Mouse (Mus musculus): ENCODE results near the gene Hdac10. TPM values are rescaled to one million over a fixed set of nuclear protein-coding genes. Genes with fewer than 3 reads are reported as not detected.

Hdac10 gene
- polyA plus RNA-seq, 1 experiment from 2014 or later = 25.8 TPM

DNA sequence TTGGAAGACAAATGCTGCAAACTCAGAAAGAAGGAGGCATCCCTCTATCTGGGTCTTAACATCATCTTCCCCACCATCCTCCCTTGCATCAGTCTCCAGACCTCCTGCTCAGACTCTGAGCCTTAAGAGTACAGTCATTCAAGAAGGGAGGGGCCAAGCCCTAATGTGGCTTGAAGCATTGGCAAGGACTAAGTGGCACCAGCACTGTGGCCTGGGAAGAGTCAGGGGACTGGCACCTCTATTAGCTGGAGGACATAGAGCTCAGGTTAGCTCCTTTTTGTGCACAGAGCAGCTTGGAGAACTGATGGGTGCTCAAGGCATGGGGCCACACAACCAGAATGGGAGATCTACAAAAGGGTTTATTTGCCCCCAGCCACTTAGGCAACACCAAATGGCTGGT, 1.7 kb upstream of the Hdac10 start:
- Histone ChIP-seq H3K27me3 (ENCODE audit: insufficient read depth, low read length) (no peaks in the 10 kb centered on the region), H3K4me3 (ENCODE audit: low read length) (no peak overlapping the region), H3K27ac (ENCODE audit: low read length) (no peak overlapping the region), H3K9ac (replicated peaks; ENCODE audit: low read length) (no peak overlapping the region), H3K4me2 (replicated peaks; ENCODE audit: low read depth, low read length) (no peak overlapping the region), H3K4me1 (ENCODE audit: insufficient read depth, low read length) (peaks cover 16% of the 10 kb centered on the region), H3K36me3 (ENCODE audit: insufficient read depth, low read length) (0 out of 2 replicates have a peak, but pooled peaks cover 3% of the 10 kb centered on the region), H3K9me3 (ENCODE audit: low read length) (no peaks in the 10 kb centered on the region)
- no peak for ATAC-seq (ENCODE audit: low FRiP score, low TSS enrichment)

DNA sequence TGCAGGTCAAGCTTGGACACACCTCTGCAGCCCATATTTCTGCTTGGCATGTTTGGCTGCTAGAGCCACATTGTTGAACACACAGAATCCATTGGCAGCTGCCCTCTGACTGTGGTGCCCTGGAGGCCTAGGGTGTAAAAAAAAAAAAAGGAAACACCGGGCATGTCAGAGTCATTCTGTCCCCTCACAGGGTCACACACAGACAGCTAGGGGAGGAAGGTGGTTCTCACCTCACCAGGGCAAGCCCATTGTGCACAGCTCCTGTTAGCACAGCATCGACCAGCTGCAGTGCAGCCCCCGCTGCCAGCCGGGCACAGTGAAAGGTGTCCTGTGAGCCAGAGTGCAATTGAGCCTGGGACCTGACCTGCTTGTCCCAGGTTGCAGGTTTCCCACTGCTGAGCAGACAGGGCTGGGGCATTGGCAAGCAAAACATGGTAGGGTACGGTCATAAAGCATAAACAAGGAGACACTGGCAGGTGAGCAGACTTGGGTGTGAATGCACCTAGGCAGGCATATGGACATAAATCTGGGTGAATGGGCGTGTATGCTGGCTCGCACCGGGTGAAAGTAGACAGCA, 1.0 kb downstream of the Hdac10 start:
- peak overlapping the region; percentile 65 for H3K4me3 ChIP-seq (ENCODE audit: low read length)
- peaks cover 23% of the 10 kb centered on the region for H3K4me1 ChIP-seq (ENCODE audit: insufficient read depth, low read length)
- peak overlapping the region; percentile 80 for H3K9ac ChIP-seq (replicated peaks; ENCODE audit: low read length)
- H3K36me3 ChIP-seq (ENCODE audit: insufficient read depth, low read length) = 0 out of 2 replicates have a peak, but pooled peaks cover 3% of the 10 kb centered on the region
- H3K9me3 ChIP-seq (ENCODE audit: low read length) = no peaks in the 10 kb centered on the region
- ATAC-seq (ENCODE audit: low FRiP score, low TSS enrichment) = no peak
- WGBS = 81% methylated on average over 8 of the region's 8 CpGs
- no peak overlapping the region for H3K27ac ChIP-seq (ENCODE audit: low read length)
- peak overlapping the region; percentile 73 for H3K4me2 ChIP-seq (replicated peaks; ENCODE audit: low read depth, low read length)
- no peaks in the 10 kb centered on the region for H3K27me3 ChIP-seq (ENCODE audit: insufficient read depth, low read length)

DNA sequence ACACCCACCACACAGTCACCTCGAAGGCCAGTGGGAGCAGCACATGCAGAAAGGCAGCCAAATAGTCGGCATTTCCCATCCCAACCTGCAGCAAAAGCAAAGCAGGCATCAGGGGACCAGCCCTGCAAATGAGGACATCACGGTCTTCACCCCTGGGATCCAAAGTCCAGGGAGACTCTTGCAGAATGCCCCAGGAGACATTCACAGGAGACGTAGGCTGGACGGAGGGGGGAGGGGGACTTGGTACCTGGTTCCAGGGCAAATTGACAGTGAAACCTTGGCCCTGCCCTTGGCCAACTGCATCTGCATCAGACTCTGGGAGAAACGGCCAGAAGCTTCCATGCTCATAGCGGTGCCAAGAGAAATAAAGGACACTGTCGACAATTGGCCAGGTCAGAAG, 1.9 kb downstream of the Hdac10 start:
- no peak for ATAC-seq (ENCODE audit: low FRiP score, low TSS enrichment)
- Histone ChIP-seq H3K27ac (ENCODE audit: low read length) (no peak overlapping the region), H3K4me1 (ENCODE audit: insufficient read depth, low read length) (peaks cover 31% of the 10 kb centered on the region), H3K36me3 (ENCODE audit: insufficient read depth, low read length) (0 out of 2 replicates have a peak, but pooled peaks cover 3% of the 10 kb centered on the region), H3K4me3 (ENCODE audit: low read length) (no peak overlapping the region), H3K27me3 (ENCODE audit: insufficient read depth, low read length) (no peaks in the 10 kb centered on the region), H3K9ac (replicated peaks; ENCODE audit: low read length) (no peak overlapping the region), H3K9me3 (ENCODE audit: low read length) (no peaks in the 10 kb centered on the region), H3K4me2 (replicated peaks; ENCODE audit: low read depth, low read length) (no peak overlapping the region)
- 84% methylated on average over 8 of the region's 8 CpGs for WGBS

DNA sequence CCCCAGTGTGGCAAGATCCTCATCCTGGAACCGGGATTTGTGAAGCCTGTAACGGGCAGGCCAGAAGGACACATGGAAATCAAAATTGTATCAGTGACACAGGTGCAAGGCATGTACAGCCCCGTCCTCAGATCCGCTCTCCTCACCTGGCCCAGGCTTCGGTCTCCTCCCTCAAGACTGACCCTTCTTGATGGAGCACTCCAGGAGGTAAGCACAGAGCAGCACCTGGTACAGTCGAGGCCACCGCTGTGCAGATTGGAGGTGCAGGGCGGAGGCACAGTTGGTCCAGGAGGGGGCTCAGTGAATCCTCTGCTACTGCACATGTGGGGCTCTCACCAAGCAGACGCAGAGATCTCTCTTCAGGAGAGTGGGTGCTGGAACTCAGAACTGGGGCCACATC, 3.1 kb downstream of the Hdac10 start:
- H3K27me3 ChIP-seq (ENCODE audit: insufficient read depth, low read length) = no peaks in the 10 kb centered on the region
- no peak overlapping the region for H3K27ac ChIP-seq (ENCODE audit: low read length)
- H3K9me3 ChIP-seq (ENCODE audit: low read length) = no peaks in the 10 kb centered on the region
- H3K4me2 ChIP-seq (replicated peaks; ENCODE audit: low read depth, low read length) = no peak overlapping the region
- no peak overlapping the region for H3K9ac ChIP-seq (replicated peaks; ENCODE audit: low read length)
- H3K36me3 ChIP-seq (ENCODE audit: insufficient read depth, low read length) = 0 out of 2 replicates have a peak, but pooled peaks cover 3% of the 10 kb centered on the region
- ATAC-seq (ENCODE audit: low FRiP score, low TSS enrichment) = no peak
- H3K4me3 ChIP-seq (ENCODE audit: low read length) = no peak overlapping the region
- H3K4me1 ChIP-seq (ENCODE audit: insufficient read depth, low read length) = peaks cover 43% of the 10 kb centered on the region
- 94% methylated on average over 9 of the region's 9 CpGs for WGBS

DNA sequence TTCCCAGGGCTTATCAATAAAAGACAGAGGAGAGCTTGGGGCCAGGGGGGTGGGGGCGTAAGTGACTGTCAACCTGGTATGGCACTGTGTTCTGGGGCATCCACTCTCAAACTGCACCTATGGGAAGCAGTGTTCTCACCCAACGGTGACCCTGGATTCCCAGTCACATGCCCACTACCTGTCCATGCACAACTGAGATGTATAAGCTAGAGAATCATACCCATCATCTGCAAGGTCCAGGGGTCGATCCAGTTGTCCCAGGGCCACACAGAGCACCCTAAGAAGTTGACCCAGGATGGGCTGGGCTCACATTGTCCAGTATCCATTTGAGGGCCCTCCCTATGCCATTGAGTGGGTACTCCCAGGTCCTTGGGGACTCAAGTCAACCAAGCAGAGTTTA, 4.2 kb downstream of the Hdac10 start:
- Histone ChIP-seq H3K4me3 (ENCODE audit: low read length) (no peak overlapping the region), H3K4me1 (ENCODE audit: insufficient read depth, low read length) (peaks cover 43% of the 10 kb centered on the region), H3K36me3 (ENCODE audit: insufficient read depth, low read length) (0 out of 2 replicates have a peak, but pooled peaks cover 3% of the 10 kb centered on the region), H3K9me3 (ENCODE audit: low read length) (no peaks in the 10 kb centered on the region), H3K27me3 (ENCODE audit: insufficient read depth, low read length) (no peaks in the 10 kb centered on the region), H3K27ac (ENCODE audit: low read length) (no peak overlapping the region), H3K9ac (replicated peaks; ENCODE audit: low read length) (no peak overlapping the region), H3K4me2 (replicated peaks; ENCODE audit: low read depth, low read length) (no peak overlapping the region)
- 89% methylated on average over 3 of the region's 3 CpGs for WGBS
- no peak for ATAC-seq (ENCODE audit: low FRiP score, low TSS enrichment)

DNA sequence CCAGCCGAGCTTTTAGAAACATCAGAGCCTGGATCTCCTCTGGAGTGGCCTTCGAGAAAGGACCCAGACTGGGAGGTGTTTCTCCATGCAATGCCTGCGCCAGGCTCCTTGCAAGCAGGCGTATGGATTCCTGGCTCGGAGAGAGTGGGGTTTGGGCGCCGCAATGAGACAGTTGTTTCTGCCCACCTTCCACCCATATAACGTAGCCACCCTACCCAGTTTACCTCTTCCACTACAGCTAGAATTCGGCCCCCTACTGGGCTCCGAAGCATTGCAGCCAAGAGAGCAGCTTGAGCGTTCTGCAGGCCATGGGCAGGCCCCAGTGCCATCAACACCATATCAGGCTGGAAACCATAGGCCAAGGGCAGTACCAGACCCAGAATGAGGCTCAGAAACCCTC, 4.9 kb downstream of the Hdac10 start:
- ATAC-seq (ENCODE audit: low FRiP score, low TSS enrichment) = peak; percentile 35
- WGBS = 26% methylated on average over 11 of the region's 11 CpGs
- no peaks in the 10 kb centered on the region for H3K9me3 ChIP-seq (ENCODE audit: low read length)
- peak overlapping the region; percentile 95 for H3K4me3 ChIP-seq (ENCODE audit: low read length)
- H3K4me2 ChIP-seq (replicated peaks; ENCODE audit: low read depth, low read length) = peak overlapping the region; percentile 92
- peak overlapping the region; percentile 85 for H3K9ac ChIP-seq (replicated peaks; ENCODE audit: low read length)
- no peaks in the 10 kb centered on the region for H3K27me3 ChIP-seq (ENCODE audit: insufficient read depth, low read length)
- H3K36me3 ChIP-seq (ENCODE audit: insufficient read depth, low read length) = peaks cover 4% of the 10 kb centered on the region; the same call in 1 of the 2 replicates
- peaks cover 39% of the 10 kb centered on the region for H3K4me1 ChIP-seq (ENCODE audit: insufficient read depth, low read length)
- peak overlapping the region; percentile 74 for H3K27ac ChIP-seq (ENCODE audit: low read length)

DNA sequence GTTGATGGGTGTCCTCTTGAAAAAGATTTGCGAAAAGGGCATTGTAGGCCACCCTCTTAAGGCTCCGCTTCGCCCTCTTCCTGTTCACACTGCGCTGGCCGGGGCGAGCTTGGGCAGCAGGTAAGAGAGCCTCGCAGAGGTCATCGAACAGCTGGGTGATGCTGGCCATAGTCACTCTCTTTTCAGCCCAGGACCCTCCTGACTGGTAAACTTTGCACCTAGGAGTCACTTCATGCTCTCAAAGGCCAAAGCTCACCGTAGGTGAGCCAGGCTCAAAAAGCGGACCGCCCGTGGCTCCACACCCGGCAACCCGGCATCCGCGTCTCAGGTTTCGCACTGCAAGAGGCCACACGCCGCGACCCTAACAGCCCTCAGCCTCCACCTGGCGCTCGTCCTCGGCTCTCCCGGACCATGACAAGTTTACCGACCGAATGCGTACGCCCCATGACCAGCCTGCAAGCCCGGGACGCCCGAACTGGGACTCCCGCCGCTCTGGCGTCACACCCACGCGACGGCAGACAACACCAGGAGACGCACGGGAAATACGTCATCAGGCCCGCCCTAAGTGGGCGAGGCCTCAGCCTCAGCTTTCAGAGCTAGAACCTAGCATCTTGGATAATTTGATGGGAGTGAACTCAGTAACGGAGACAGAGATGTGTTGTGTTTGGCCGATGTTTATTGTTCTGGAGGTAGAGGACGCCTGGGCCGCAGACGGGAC, 5.7 kb downstream of the Hdac10 start, which contains the start of gene Tubgcp6:
Gene Tubgcp6, minus strand, starts transcription at position 464 of the 718 bp plus-strand sequence.
- peak; percentile 80 for ATAC-seq (ENCODE audit: low FRiP score, low TSS enrichment)
- Histone ChIP-seq H3K9me3 (ENCODE audit: low read length) (no peaks in the 10 kb centered on the region), H3K4me2 (replicated peaks; ENCODE audit: low read depth, low read length) (peak within 1 kb of the TSS; percentile 92), H3K27me3 (ENCODE audit: insufficient read depth, low read length) (no peaks in the 10 kb centered on the region), H3K4me1 (ENCODE audit: insufficient read depth, low read length) (peaks cover 35% of the 10 kb centered on the region), H3K4me3 (ENCODE audit: low read length) (peak within 1 kb of the TSS; percentile 95), H3K36me3 (ENCODE audit: insufficient read depth, low read length) (peaks cover 9% of the 10 kb centered on the region; the same call in 1 of the 2 replicates), H3K27ac (ENCODE audit: low read length) (peak within 1 kb of the TSS; percentile 74), H3K9ac (replicated peaks; ENCODE audit: low read length) (peak within 1 kb of the TSS; percentile 85)
- 0% methylated on average over 47 of the region's 47 CpGs for WGBS

DNA sequence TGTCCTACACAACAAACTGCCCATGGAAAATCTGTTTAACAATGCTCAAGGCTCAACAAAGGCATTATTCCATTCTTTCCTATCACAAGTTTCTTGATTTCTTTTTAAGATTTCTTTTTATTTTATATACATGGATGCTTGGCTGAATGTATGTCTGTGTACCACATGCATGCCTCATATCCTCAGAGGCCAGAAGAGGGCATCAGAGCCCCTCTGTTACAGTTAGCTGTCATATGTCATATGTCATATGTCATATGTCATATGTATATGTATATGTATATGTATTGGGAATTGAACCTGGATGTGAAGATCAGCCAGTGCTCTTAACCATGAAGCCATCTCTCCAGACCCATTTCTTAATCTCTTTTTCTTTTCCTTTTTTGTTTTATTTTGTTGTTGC, 10.5 kb downstream of the Hdac10 start:
- Histone ChIP-seq H3K9ac (replicated peaks; ENCODE audit: low read length) (no peak overlapping the region), H3K4me1 (ENCODE audit: insufficient read depth, low read length) (peaks cover 20% of the 10 kb centered on the region), H3K27ac (ENCODE audit: low read length) (no peak overlapping the region), H3K9me3 (ENCODE audit: low read length) (no peaks in the 10 kb centered on the region), H3K27me3 (ENCODE audit: insufficient read depth, low read length) (no peaks in the 10 kb centered on the region), H3K4me3 (ENCODE audit: low read length) (no peak overlapping the region), H3K36me3 (ENCODE audit: insufficient read depth, low read length) (peaks cover 32% of the 10 kb centered on the region), H3K4me2 (replicated peaks; ENCODE audit: low read depth, low read length) (no peak overlapping the region)
- ATAC-seq (ENCODE audit: low FRiP score, low TSS enrichment) = no peak

DNA sequence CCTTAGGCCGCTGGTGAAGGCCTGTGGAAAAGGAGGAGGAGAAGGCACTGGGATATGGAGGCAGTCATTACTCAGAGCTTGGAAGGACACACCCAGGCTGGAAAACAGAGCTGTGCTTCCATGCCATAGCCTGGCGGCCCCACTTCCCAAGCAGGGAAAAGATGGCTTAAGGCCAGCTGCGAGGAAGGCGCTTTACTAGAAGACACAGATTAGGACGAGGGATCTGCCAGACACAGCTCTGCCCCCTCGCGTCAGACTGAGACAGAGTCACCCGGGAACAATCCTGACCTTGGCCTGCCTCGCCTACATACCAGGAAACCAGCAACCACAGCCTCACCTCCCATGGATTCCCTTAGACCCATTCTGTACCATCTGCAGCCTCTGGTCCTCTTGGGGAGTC, 18.4 kb downstream of the Hdac10 start:
- WGBS = 80% methylated on average over 9 of the region's 9 CpGs
- Histone ChIP-seq H3K4me3 (ENCODE audit: low read length) (no peak overlapping the region), H3K27me3 (ENCODE audit: insufficient read depth, low read length) (no peaks in the 10 kb centered on the region), H3K4me2 (replicated peaks; ENCODE audit: low read depth, low read length) (no peak overlapping the region), H3K27ac (ENCODE audit: low read length) (no peak overlapping the region), H3K9ac (replicated peaks; ENCODE audit: low read length) (no peak overlapping the region), H3K4me1 (ENCODE audit: insufficient read depth, low read length) (no peaks in the 10 kb centered on the region), H3K36me3 (ENCODE audit: insufficient read depth, low read length) (peaks cover 66% of the 10 kb centered on the region), H3K9me3 (ENCODE audit: low read length) (no peaks in the 10 kb centered on the region)
- no peak for ATAC-seq (ENCODE audit: low FRiP score, low TSS enrichment)

DNA sequence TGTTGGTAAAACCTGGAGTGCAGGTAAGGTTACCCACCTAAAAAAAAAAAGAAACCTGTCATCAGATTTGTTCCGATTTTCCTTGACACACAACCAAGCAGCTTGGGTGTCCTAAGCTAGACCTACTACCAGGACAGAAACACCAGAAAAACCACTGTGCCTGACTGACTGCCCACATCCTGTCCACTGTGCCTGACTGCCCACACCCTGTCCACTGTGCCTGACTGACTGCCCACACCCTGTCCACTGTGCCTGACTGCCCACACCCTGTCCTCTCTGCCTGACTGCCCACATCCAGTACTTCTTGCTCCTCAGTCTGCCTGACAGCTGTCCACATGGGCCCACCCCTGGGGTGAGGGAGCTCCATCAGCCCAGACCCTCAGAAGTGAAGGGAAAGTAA, 21.5 kb downstream of the Hdac10 start:
- no peak overlapping the region for H3K4me3 ChIP-seq (ENCODE audit: low read length)
- H3K4me2 ChIP-seq (replicated peaks; ENCODE audit: low read depth, low read length) = no peak overlapping the region
- no peak overlapping the region for H3K9ac ChIP-seq (replicated peaks; ENCODE audit: low read length)
- H3K4me1 ChIP-seq (ENCODE audit: insufficient read depth, low read length) = no peaks in the 10 kb centered on the region
- H3K36me3 ChIP-seq (ENCODE audit: insufficient read depth, low read length) = peaks cover 73% of the 10 kb centered on the region
- H3K9me3 ChIP-seq (ENCODE audit: low read length) = no peaks in the 10 kb centered on the region
- no peaks in the 10 kb centered on the region for H3K27me3 ChIP-seq (ENCODE audit: insufficient read depth, low read length)
- 94% methylated on average over 1 of the region's 1 CpGs for WGBS
- ATAC-seq (ENCODE audit: low FRiP score, low TSS enrichment) = no peak
- H3K27ac ChIP-seq (ENCODE audit: low read length) = no peak overlapping the region
